Mouse (Mus musculus) heart, embryonic 10.5 days (tissue): ENCODE measurements around the gene Clcnkb. TPM values are rescaled to one million over a fixed set of nuclear protein-coding genes. Genes with fewer than 3 reads are reported as not detected.

Source experiments
- polyA plus RNA-seq: library from polyadenylated mRNA; unstranded; fragments of >200 nt; fragmentation: Nextera tagmentation; extraction: Ambion mirVana; gene quantifications from 2 replicates; pipeline ENCODE4 v1.2.1, GENCODE M21; 2016

The Clcnkb gene
- polyA plus RNA-seq, 1 experiment from 2014 or later, result 0.93 TPM

Other genes starting within 250 kb of the Clcnkb start
- gene Rsg1, start 202.1 kb downstream of the Clcnkb start, polyA plus RNA-seq, result 2.6 and 4.0 TPM in 2 replicates
- gene Arhgef19, start 176.5 kb downstream of the Clcnkb start, polyA plus RNA-seq, result 1.2 and 3.7 TPM in 2 replicates
- gene Epha2, start 114.8 kb downstream of the Clcnkb start, polyA plus RNA-seq, result 5.2 and 6.3 TPM in 2 replicates
- 0.62 and 1.2 TPM in 2 replicates for gene Fam131c, start 47.8 kb downstream of the Clcnkb start, polyA plus RNA-seq
- 0.11 and 0.44 TPM in 2 replicates for gene Clcnka, start 17.3 kb downstream of the Clcnkb start, polyA plus RNA-seq
- 61.5 and 132 TPM in 2 replicates for gene Hspb7, start 4.8 kb upstream of the Clcnkb start, polyA plus RNA-seq
- gene Srarp, start 20.1 kb upstream of the Clcnkb start, polyA plus RNA-seq, result not detected in 2 replicates
- 31.5 and 33.7 TPM in 2 replicates for gene Zbtb17, start 28.6 kb upstream of the Clcnkb start, polyA plus RNA-seq
- 6.0 and 8.4 TPM in 2 replicates for gene Spen, start 122.6 kb upstream of the Clcnkb start, polyA plus RNA-seq
- 61.9 and 62.7 TPM in 2 replicates for gene Fblim1, start 190.1 kb upstream of the Clcnkb start, polyA plus RNA-seq
- 0.96 and 2.4 TPM in 2 replicates for gene Tmem82, start 202.6 kb upstream of the Clcnkb start, polyA plus RNA-seq
- 0.20 and 0.34 TPM in 2 replicates for gene Slc25a34, start 207.8 kb upstream of the Clcnkb start, polyA plus RNA-seq
- gene Plekhm2, start 248.9 kb upstream of the Clcnkb start, polyA plus RNA-seq, result 4.1 and 5.4 TPM in 2 replicates